In the genomic region with DNA sequence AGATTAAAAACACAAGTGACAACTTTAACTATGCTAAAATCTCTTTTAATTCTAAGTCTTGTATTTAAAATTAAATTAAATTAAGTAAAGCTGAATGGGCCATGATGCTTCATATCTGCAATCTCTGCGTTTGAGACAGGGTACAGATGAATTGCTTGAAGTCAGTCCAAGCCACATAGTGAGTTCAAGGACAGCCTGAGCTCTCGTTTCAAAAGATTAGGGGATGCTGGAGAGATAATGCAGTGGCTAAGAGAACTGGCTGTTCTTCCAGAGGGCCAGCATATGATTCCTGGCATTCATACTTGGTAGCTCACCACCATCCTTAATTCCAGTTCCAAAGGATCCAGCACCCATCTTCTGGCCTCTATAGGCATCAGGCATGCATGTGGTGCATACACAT, we compare ENCODE assay signal across 15 mouse cellular contexts. TPM values are rescaled to one million over a fixed set of nuclear protein-coding genes. Genes with fewer than 3 reads are reported as not detected.
"Had no signal": no experiment of that assay in that cellular context is flagged by ENCODE, and none has a peak within 500 bp of the region (broad histone marks: within the 10 kb centered on the region; RNA-seq: fewer than 3 reads in every experiment).

No protein-coding gene starts in this region.

- DNase-seq: lung, adult 18-20 months; lung, embryonic 14.5 days; lung, postnatal 10 days; lung, postnatal 4 days; midbrain, embryonic 14.5 days; retina, postnatal 1 day; right cerebral cortex, adult 18-20 months; right cerebral cortex, postnatal 25 days; right cerebral cortex, postnatal 4 days; spleen, adult 18-20 months; thymus, adult 18-20 months; thymus, postnatal 14 days; thymus, postnatal 36 days had no signal

RNA-seq across cellular contexts. Expression of a gene that starts 3.6 kb away (rescaled TPM):
- total RNA-seq: megakaryocyte, adult 5-6 weeks; megakaryocyte-erythroid progenitor cell, adult 5-6 weeks had no signal
